In genomic region chr5:81028875-81029274, GRCm38 (mm10) we compare ENCODE assay signal across 12 mouse cellular contexts. TPM values are rescaled to one million over a fixed set of nuclear protein-coding genes. Genes with fewer than 3 reads are reported as not detected.
DNase-seq lines count a peak whose midpoint lies in the region; ATAC-seq and TF ChIP-seq lines count a peak whose summit lies in the region.
"Had no signal": no experiment of that assay in that cellular context is flagged by ENCODE, and none has a peak within 500 bp of the region (broad histone marks: within the 10 kb centered on the region; RNA-seq: fewer than 3 reads in every experiment).

No protein-coding gene starts in this region.

- no peaks in the 10 kb centered on the region for H3K36me3 ChIP-seq in lung, embryonic 16.5 days (ENCODE audit: control insufficient read depth, insufficient read depth, low read length)
- no peaks in the 10 kb centered on the region for H3K36me3 ChIP-seq in forebrain, embryonic 12.5 days (replicated peaks)
- no peaks in the 10 kb centered on the region for H3K36me3 ChIP-seq in hindbrain, embryonic 16.5 days (ENCODE audit: control insufficient read depth, insufficient read depth, low read length)
- H3K36me3 ChIP-seq in neural tube, embryonic 15.5 days, result no peaks in the 10 kb centered on the region

- H3K4me2 ChIP-seq in lung, embryonic 16.5 days (ENCODE audit: low read depth, low read length), result no peak overlapping the region
- no peak overlapping the region for H3K4me2 ChIP-seq in forebrain, embryonic 12.5 days
- H3K4me2 ChIP-seq in hindbrain, embryonic 16.5 days (ENCODE audit: low read length), result no peak overlapping the region
- no peak overlapping the region for H3K4me2 ChIP-seq in neural tube, embryonic 15.5 days
- H3K4me2 ChIP-seq: limb, embryonic 15.5 days had no signal

- no peaks in the 10 kb centered on the region for H3K27me3 ChIP-seq in lung, embryonic 16.5 days (ENCODE audit: control insufficient read depth, insufficient read depth, low read depth, low read length)
- peaks cover 40% of the 10 kb centered on the region for H3K27me3 ChIP-seq in forebrain, embryonic 12.5 days
- H3K27me3 ChIP-seq in hindbrain, embryonic 16.5 days (replicated peaks; ENCODE audit: control insufficient read depth, insufficient read depth, low read length), result no peaks in the 10 kb centered on the region
- H3K27me3 ChIP-seq in neural tube, embryonic 15.5 days (replicated peaks), result no peaks in the 10 kb centered on the region
- H3K27me3 ChIP-seq: limb, embryonic 15.5 days had no signal

- 22% methylated on average over 2 of the region's 2 CpGs for WGBS in lung, embryonic 16.5 days
- 25% methylated on average over 2 of the region's 2 CpGs for WGBS in lung, adult 2 months
- 0% methylated on average over 2 of the region's 2 CpGs for WGBS in forebrain, embryonic 12.5 days
- WGBS in hindbrain, embryonic 16.5 days, result 14% methylated on average over 2 of the region's 2 CpGs
- 7% methylated on average over 2 of the region's 2 CpGs for WGBS in neural tube, embryonic 15.5 days

- no peak overlapping the region for H3K4me3 ChIP-seq in lung, embryonic 16.5 days (ENCODE audit: low read length)
- H3K4me3 ChIP-seq in lung, adult 2 months (replicated peaks; ENCODE audit: extremely low read depth, low read depth, low read length), result no peak overlapping the region
- H3K4me3 ChIP-seq in forebrain, embryonic 12.5 days (replicated peaks), result no peak overlapping the region
- H3K4me3 ChIP-seq in hindbrain, embryonic 16.5 days (ENCODE audit: low read length), result no peak overlapping the region
- H3K4me3 ChIP-seq in neural tube, embryonic 15.5 days (replicated peaks), result no peak overlapping the region
- H3K4me3 ChIP-seq: limb, embryonic 15.5 days had no signal

- H3K9me3 ChIP-seq in lung, embryonic 16.5 days (ENCODE audit: control insufficient read depth, low read length), result no peaks in the 10 kb centered on the region
- no peaks in the 10 kb centered on the region for H3K9me3 ChIP-seq in forebrain, embryonic 12.5 days
- H3K9me3 ChIP-seq in hindbrain, embryonic 16.5 days (ENCODE audit: control insufficient read depth, low read length), result no peaks in the 10 kb centered on the region
- H3K9me3 ChIP-seq in neural tube, embryonic 15.5 days (replicated peaks), result no peaks in the 10 kb centered on the region
- H3K9me3 ChIP-seq: limb, embryonic 15.5 days had no signal

- ATAC-seq in lung, embryonic 16.5 days (ENCODE audit: low read depth), result no peak
- ATAC-seq in forebrain, embryonic 12.5 days (ENCODE audit: low FRiP score), result peak; percentile 84
- ATAC-seq in hindbrain, embryonic 16.5 days, result peak; percentile 91
- ATAC-seq in neural tube, embryonic 15.5 days (ENCODE audit: low FRiP score), result peak; percentile 42; the same call in 1 of the 2 replicates
- ATAC-seq: intestine, embryonic 16.5 days had no signal

- 0 out of 2 replicates have a peak overlapping the region, but pooled peaks have one; percentile 8 for H3K27ac ChIP-seq in lung, embryonic 16.5 days (ENCODE audit: low read length)
- H3K27ac ChIP-seq in forebrain, embryonic 12.5 days, result no peak overlapping the region
- no peak overlapping the region for H3K27ac ChIP-seq in hindbrain, embryonic 16.5 days (ENCODE audit: low read depth, low read length)
- H3K27ac ChIP-seq in neural tube, embryonic 15.5 days (replicated peaks), result no peak overlapping the region
- H3K27ac ChIP-seq: limb, embryonic 15.5 days had no signal

- no peak for DNase-seq in lung, adult 2 months
- DNase-seq in urinary bladder, postnatal 36 days (ENCODE audit: low spot score in 2 of 2), result no peak
- DNase-seq in ovary, postnatal 10 days (ENCODE audit: low spot score), result no peak
- DNase-seq: adrenal gland, postnatal 25 days; gastrocnemius, postnatal 10 days; spleen, adult 18-20 months had no signal

- no peak for TF ChIP-seq CTCF in lung, adult 2 months (IDR thresholded peaks at IDR 0.05; ENCODE audit: insufficient read depth, low read length)

- no peak for TF ChIP-seq POLR2A in lung, adult 2 months (IDR thresholded peaks at IDR 0.05; ENCODE audit: borderline replicate concordance, extremely low read depth, low read depth, low read length)

- H3K4me1 ChIP-seq in lung, embryonic 16.5 days (replicated peaks; ENCODE audit: control insufficient read depth, insufficient read depth, low read length), result peaks cover 5% of the 10 kb centered on the region; the same call in 1 of the 2 replicates
- peaks cover 2% of the 10 kb centered on the region for H3K4me1 ChIP-seq in lung, adult 2 months (ENCODE audit: control insufficient read depth, insufficient read depth, low read length)
- peaks cover 37% of the 10 kb centered on the region for H3K4me1 ChIP-seq in forebrain, embryonic 12.5 days
- H3K4me1 ChIP-seq in hindbrain, embryonic 16.5 days (ENCODE audit: control insufficient read depth, insufficient read depth, low read depth, low read length), result peaks cover 18% of the 10 kb centered on the region
- peaks cover 34% of the 10 kb centered on the region for H3K4me1 ChIP-seq in neural tube, embryonic 15.5 days

- H3K9ac ChIP-seq in lung, embryonic 16.5 days (ENCODE audit: low read length), result no peak overlapping the region
- no peak overlapping the region for H3K9ac ChIP-seq in forebrain, embryonic 12.5 days
- H3K9ac ChIP-seq in hindbrain, embryonic 16.5 days (ENCODE audit: low read depth, low read length), result no peak overlapping the region
- H3K9ac ChIP-seq in neural tube, embryonic 15.5 days (replicated peaks), result no peak overlapping the region
- H3K9ac ChIP-seq: limb, embryonic 15.5 days had no signal

RNA-seq across cellular contexts. Expression of gene Adgrl3, which starts 8.9 kb away (rescaled TPM):
- 13.8 and 16.5 TPM in 2 replicates for polyA plus RNA-seq in lung, embryonic 16.5 days (2015; fragmentation: Nextera tagmentation; extraction: Ambion mirVana)
- 22.5 and 30.7 TPM in 2 replicates for polyA plus RNA-seq in lung, adult 2 months (2012; rRNA removed)
- polyA plus RNA-seq in forebrain, embryonic 12.5 days (2016; fragmentation: Nextera tagmentation; extraction: Ambion mirVana), result 29.2 and 34.6 TPM in 2 replicates
- 67.2 and 69.4 TPM in 2 replicates for polyA plus RNA-seq in hindbrain, embryonic 16.5 days (2015; fragmentation: Nextera tagmentation; extraction: Ambion mirVana)
- 55.8 and 65.4 TPM in 2 replicates for polyA plus RNA-seq in neural tube, embryonic 15.5 days (2015; fragmentation: Nextera tagmentation; extraction: Ambion mirVana)
